In the genomic region with DNA sequence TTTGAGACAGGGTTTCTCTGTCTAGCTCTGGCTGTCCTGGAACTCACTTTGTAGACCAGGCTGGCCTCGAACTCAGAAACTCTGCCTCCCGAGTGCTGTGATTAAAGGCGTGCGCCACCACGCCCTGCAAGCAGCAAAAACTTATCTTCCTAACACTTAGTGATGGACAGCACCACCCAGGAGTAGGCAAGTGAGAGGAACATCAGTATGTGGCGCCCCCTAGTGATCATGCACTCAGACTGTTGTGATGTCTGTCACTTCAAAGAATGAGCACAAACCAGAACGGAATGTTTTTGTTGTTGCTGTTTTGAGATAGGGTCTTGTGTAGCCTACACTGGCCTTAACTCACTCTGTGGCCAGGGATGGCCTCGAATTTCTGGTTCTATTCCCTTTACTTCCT, we compare ENCODE assay signal across 9 mouse cellular contexts. TPM values are rescaled to one million over a fixed set of nuclear protein-coding genes. Genes with fewer than 3 reads are reported as not detected.
DNase-seq lines count a peak whose midpoint lies in the region; ATAC-seq and TF ChIP-seq lines count a peak whose summit lies in the region.
"Had no signal": no experiment of that assay in that cellular context is flagged by ENCODE, and none has a peak within 500 bp of the region (broad histone marks: within the 10 kb centered on the region; RNA-seq: fewer than 3 reads in every experiment).

No protein-coding gene starts in this region.

- 36% methylated on average over 8 of the region's 8 CpGs for WGBS in midbrain, embryonic 14.5 days
- 43% methylated on average over 8 of the region's 8 CpGs for WGBS in midbrain, embryonic 15.5 days
- 43% methylated on average over 8 of the region's 8 CpGs for WGBS in liver, adult 2 months

- no peaks in the 10 kb centered on the region for H3K27me3 ChIP-seq in midbrain, embryonic 14.5 days (ENCODE audit: control insufficient read depth, insufficient read depth, low read length)
- H3K27me3 ChIP-seq in midbrain, embryonic 15.5 days (replicated peaks) = no peaks in the 10 kb centered on the region
- no peaks in the 10 kb centered on the region for H3K27me3 ChIP-seq in liver, adult 2 months (ENCODE audit: control insufficient read depth, insufficient read depth, low read length)

- no peak for TF ChIP-seq POLR2A in liver, adult 2 months (IDR thresholded peaks at IDR 0.05; ENCODE audit: extremely low read depth, insufficient read depth, low read length)

- H3K4me2 ChIP-seq in midbrain, embryonic 14.5 days (ENCODE audit: low read length) = no peak overlapping the region
- no peak overlapping the region for H3K4me2 ChIP-seq in midbrain, embryonic 15.5 days

- no peaks in the 10 kb centered on the region for H3K36me3 ChIP-seq in midbrain, embryonic 14.5 days (ENCODE audit: control insufficient read depth, insufficient read depth, low read length)
- no peaks in the 10 kb centered on the region for H3K36me3 ChIP-seq in midbrain, embryonic 15.5 days (replicated peaks)
- H3K36me3 ChIP-seq in liver, adult 2 months (ENCODE audit: control insufficient read depth, insufficient read depth, low read length) = no peaks in the 10 kb centered on the region

- no peaks in the 10 kb centered on the region for H3K4me1 ChIP-seq in midbrain, embryonic 14.5 days (ENCODE audit: control insufficient read depth, insufficient read depth, low read length)
- no peaks in the 10 kb centered on the region for H3K4me1 ChIP-seq in midbrain, embryonic 15.5 days
- no peaks in the 10 kb centered on the region for H3K4me1 ChIP-seq in liver, adult 2 months (ENCODE audit: control insufficient read depth, insufficient read depth, low read length)

- ATAC-seq in midbrain, embryonic 14.5 days (ENCODE audit: low FRiP score, low TSS enrichment) = no peak
- ATAC-seq in midbrain, embryonic 15.5 days (replicated peaks) = no peak
- no peak for ATAC-seq in inflammation-experienced regulatory T-cells, adult 6 months

- H3K9me3 ChIP-seq in midbrain, embryonic 14.5 days (ENCODE audit: control insufficient read depth, low read length) = no peaks in the 10 kb centered on the region
- no peaks in the 10 kb centered on the region for H3K9me3 ChIP-seq in midbrain, embryonic 15.5 days

- DNase-seq in midbrain, embryonic 14.5 days = peak; percentile 31
- peak; percentile 68 for DNase-seq in WW6 (ENCODE audit: low read depth, low spot score)
- DNase-seq in embryo, embryonic 11 days = peak; percentile 65
- DNase-seq in kidney, adult 11 months = peak; percentile 53
- DNase-seq in liver, adult 2 months (ENCODE audit: extremely low read depth, low read depth, low spot score) = peak; percentile 34
- DNase-seq in retina, postnatal 1 day = peak; percentile 73

- peak; percentile 69 for TF ChIP-seq CTCF in liver, adult 2 months (IDR thresholded peaks at IDR 0.05; ENCODE audit: low read depth, low read length)

- no peak overlapping the region for H3K27ac ChIP-seq in midbrain, embryonic 14.5 days (replicated peaks; ENCODE audit: low read depth, low read length)
- no peak overlapping the region for H3K27ac ChIP-seq in midbrain, embryonic 15.5 days
- H3K27ac ChIP-seq in liver, adult 2 months (replicated peaks; ENCODE audit: insufficient read depth, low read depth, low read length) = no peak overlapping the region

- no peak overlapping the region for H3K4me3 ChIP-seq in midbrain, embryonic 14.5 days (replicated peaks; ENCODE audit: low read depth, low read length)
- no peak overlapping the region for H3K4me3 ChIP-seq in midbrain, embryonic 15.5 days
- H3K4me3 ChIP-seq in liver, adult 2 months (ENCODE audit: insufficient read depth, low read depth, low read length) = no peak overlapping the region

- H3K9ac ChIP-seq in midbrain, embryonic 14.5 days (replicated peaks; ENCODE audit: low read length) = no peak overlapping the region
- H3K9ac ChIP-seq in midbrain, embryonic 15.5 days = no peak overlapping the region
- no peak overlapping the region for H3K9ac ChIP-seq in liver, adult 2 months (ENCODE audit: low read depth, low read length)

- no peaks in the 10 kb centered on the region for H3K79me2 ChIP-seq in liver, adult 2 months (ENCODE audit: control insufficient read depth, insufficient read depth, low read length)

RNA-seq across cellular contexts. Expression of gene Eif3b, which starts 7.8 kb away (rescaled TPM):
- polyA plus RNA-seq in midbrain, embryonic 14.5 days (2014; fragmentation: Nextera tagmentation; extraction: Ambion mirVana) = 77.8 and 90.6 TPM in 2 replicates
- polyA plus RNA-seq in midbrain, embryonic 15.5 days (2015; fragmentation: Nextera tagmentation; extraction: Ambion mirVana) = 78.4 and 91.4 TPM in 2 replicates
- total RNA-seq in liver, adult 2 months (2014; rRNA removed) = 37.9 and 51.5 TPM in 2 replicates
- polyA plus RNA-seq in liver, adult 2 months (2012; rRNA removed) = 58.3 and 64.8 TPM in 2 replicates
- 10 to 100 TPM; 25.8 to 31.8 (median 29.5) TPM for polyA plus RNA-seq in inflammation-experienced regulatory T-cells, adult 6 months (2017; shearing (Covaris generic))

RNA-seq across cellular contexts. Expression of gene Snx8, which starts 22.3 kb away (rescaled TPM):
- polyA plus RNA-seq in midbrain, embryonic 14.5 days (2014; fragmentation: Nextera tagmentation; extraction: Ambion mirVana) = 13.4 and 19.4 TPM in 2 replicates
- 40.5 and 41.4 TPM in 2 replicates for polyA plus RNA-seq in midbrain, embryonic 15.5 days (2015; fragmentation: Nextera tagmentation; extraction: Ambion mirVana)
- total RNA-seq in liver, adult 2 months (2014; rRNA removed) = 12.5 and 14.0 TPM in 2 replicates
- 10.2 and 11.2 TPM in 2 replicates for polyA plus RNA-seq in liver, adult 2 months (2012; rRNA removed)
- 1 to 10 TPM in 2 of 3 experiments, under 1 TPM in 1; 0.50 to 2.1 (median 1.6) TPM for polyA plus RNA-seq in inflammation-experienced regulatory T-cells, adult 6 months (2017; shearing (Covaris generic))

RNA-seq across cellular contexts. Expression of gene Gm4869, which starts 34.1 kb away (rescaled TPM):
- not detected in 2 replicates for polyA plus RNA-seq in midbrain, embryonic 14.5 days (2014; fragmentation: Nextera tagmentation; extraction: Ambion mirVana)
- polyA plus RNA-seq in midbrain, embryonic 15.5 days (2015; fragmentation: Nextera tagmentation; extraction: Ambion mirVana) = not detected in 2 replicates
- total RNA-seq in liver, adult 2 months (2014; rRNA removed) = not detected in 2 replicates
- polyA plus RNA-seq in liver, adult 2 months (2012; rRNA removed) = not detected in 2 replicates
- polyA plus RNA-seq in inflammation-experienced regulatory T-cells, adult 6 months (2017; shearing (Covaris generic)) = not detected
- polyA plus RNA-seq: heart, embryonic 16.5 days had no signal
